Mouse (Mus musculus) ES-E14 (cell line): ENCODE results near the gene Nell2. TPM values are rescaled to one million over a fixed set of nuclear protein-coding genes. Genes with fewer than 3 reads are reported as not detected.

Experiments
- DNase-seq: peaks from one replicate; pipeline ENCODE4 v3.0.0-alpha.2; 2013; ENCODE audit warnings: low read depth, low spot score
- H3K27ac ChIP-seq: 2 replicates; pipeline ENCODE4 v1.5.1; 2012; ENCODE audit warnings: low read depth, mild to moderate bottlenecking, low read length, moderate library complexity, mixed read lengths; ENCODE audit not compliant: poor library complexity, insufficient read depth, severe bottlenecking
- H3K36me3 ChIP-seq: 2 replicates; pipeline ENCODE4 v1.6.1; 2012; ENCODE audit warnings: mild to moderate bottlenecking, low read length, moderate library complexity, mixed read lengths; ENCODE audit not compliant: control insufficient read depth, poor library complexity, insufficient read depth, severe bottlenecking
- H3K4me1 ChIP-seq, 2 experiments: fragments of 150-350 bp in 1 of 2; sonication (generic) in 1 of 2; 2 replicates each; pipeline ENCODE4 v1.6.1; 2012; ENCODE audit warnings: low read length in 2 of 2, mild to moderate bottlenecking in 1 of 2, mixed read lengths in 1 of 2; ENCODE audit not compliant: control insufficient read depth in 2 of 2, insufficient read depth in 2 of 2, poor library complexity in 1 of 2
- H3K4me3 ChIP-seq, 2 experiments: fragments of 150-350 bp in 1 of 2; sonication (generic) in 1 of 2; 2 replicates each; pipeline ENCODE4 v1.5.1; 2012; ENCODE audit warnings: low read length in 2 of 2, low read depth in 1 of 2, mild to moderate bottlenecking in 1 of 2, mixed read lengths in 1 of 2; ENCODE audit not compliant: insufficient read depth in 1 of 2, poor library complexity in 1 of 2, severe bottlenecking in 1 of 2
- H3K9ac ChIP-seq: 2 replicates; pipeline ENCODE4 v1.6.1; 2012; ENCODE audit warnings: low read depth, mild to moderate bottlenecking, low read length, mixed read lengths; ENCODE audit not compliant: poor library complexity, insufficient read depth, severe bottlenecking
- H3K9me3 ChIP-seq: fragments of 150-350 bp; sonication (generic); 2 replicates; pipeline ENCODE4 v1.6.1; 2012; ENCODE audit warnings: low read depth, mild to moderate bottlenecking, low read length; ENCODE audit not compliant: control insufficient read depth, insufficient read depth
- CHD2 ChIP-seq: IDR thresholded peaks from 2 replicates; pipeline ENCODE4 v1.6.1; 2014; ENCODE audit warnings: mild to moderate bottlenecking, low read depth, low read length, inconsistent platforms
- HCFC1 ChIP-seq: IDR thresholded peaks from 2 replicates; pipeline ENCODE4 v1.6.1; 2012; ENCODE audit warnings: low read length, inconsistent platforms, borderline replicate concordance; ENCODE audit not compliant: insufficient read depth
- MAFK ChIP-seq: IDR thresholded peaks from 2 replicates; pipeline ENCODE4 v1.6.1; 2014; ENCODE audit warnings: mild to moderate bottlenecking, low read depth, low read length, inconsistent platforms; ENCODE audit not compliant: insufficient read depth
- ZC3H11A ChIP-seq: IDR thresholded peaks from 2 replicates; pipeline ENCODE4 v1.6.1; 2012; ENCODE audit warnings: low read depth, mild to moderate bottlenecking, inconsistent platforms, low read length, borderline replicate concordance
- ZNF384 ChIP-seq: IDR thresholded peaks from 2 replicates; pipeline ENCODE4 v1.6.1; 2012; ENCODE audit warnings: low read depth, low read length, inconsistent platforms
- in situ Hi-C, 2 experiments: fragments of 600-800 bp; cut with MboI; formaldehyde crosslinking; loops; one replicate each; pipeline ENCODE4 v1.15.1; 2025; ENCODE audit warnings: low sequenced_read_pairs in 2 of 2, inconsistent platforms in 1 of 2; ENCODE audit not compliant: unreplicated experiment in 2 of 2
- total RNA-seq: library from RNA; depleted of rRNA; stranded (reverse); fragments of 300-350 nt; gene quantifications from 2 replicates; pipeline ENCODE4 v1.2.3, GENCODE M21; 2012; rRNA removed

Gene Nell2
- total RNA-seq, 1 experiment: 3.4 TPM

GRCm38 (mm10) chr15:95029487-95029875 lies 498.9 kb downstream of the Nell2 start:
- in situ Hi-C loops: no loop called here
- Histone ChIP-seq H3K27ac (no peak overlapping the region), H3K4me1 (no peaks in the 10 kb centered on the region), H3K36me3 (no peaks in the 10 kb centered on the region), H3K4me3 (no peak overlapping the region), H3K9me3 (no peaks in the 10 kb centered on the region), H3K9ac (no peak overlapping the region)
- DNase-seq: no peak
- TF ChIP-seq HCFC1: no peak

- Histone ChIP-seq H3K9ac (no peak overlapping the region), H3K36me3 (no peaks in the 10 kb centered on the region), H3K27ac (no peak overlapping the region), H3K4me1 (no peaks in the 10 kb centered on the region), H3K4me3 (no peak overlapping the region), H3K9me3 (no peaks in the 10 kb centered on the region)
- TF ChIP-seq MAFK (no peak), ZNF384 (no peak), HCFC1 (no peak), CHD2 (no peak), ZC3H11A (no peak)
- in situ Hi-C loops: no loop called here
- DNase-seq: no peak
Observed at GRCm38 (mm10) chr15:95028862-95029486, 499.4 kb downstream of the Nell2 start.

Other genes starting within 250 kb of the Nell2 start
- gene Dbx2, start 127.4 kb upstream of the Nell2 start, total RNA-seq: 1.1 and 1.5 TPM in 2 replicates